Mouse (Mus musculus) bone marrow macrophage, adult 2 months (primary cell): ENCODE data around the gene Hrc.

Experiments
- CTCF ChIP-seq: IDR thresholded peaks from 2 replicates; pipeline ENCODE4 v1.5.1; 2012; ENCODE audit warnings: low read depth, mild to moderate bottlenecking, low read length, moderate library complexity
- POLR2A ChIP-seq: IDR thresholded peaks from 2 replicates; pipeline ENCODE4 v1.6.1; 2012; ENCODE audit warnings: mild to moderate bottlenecking, low read depth, low read length, borderline replicate concordance

DNA sequence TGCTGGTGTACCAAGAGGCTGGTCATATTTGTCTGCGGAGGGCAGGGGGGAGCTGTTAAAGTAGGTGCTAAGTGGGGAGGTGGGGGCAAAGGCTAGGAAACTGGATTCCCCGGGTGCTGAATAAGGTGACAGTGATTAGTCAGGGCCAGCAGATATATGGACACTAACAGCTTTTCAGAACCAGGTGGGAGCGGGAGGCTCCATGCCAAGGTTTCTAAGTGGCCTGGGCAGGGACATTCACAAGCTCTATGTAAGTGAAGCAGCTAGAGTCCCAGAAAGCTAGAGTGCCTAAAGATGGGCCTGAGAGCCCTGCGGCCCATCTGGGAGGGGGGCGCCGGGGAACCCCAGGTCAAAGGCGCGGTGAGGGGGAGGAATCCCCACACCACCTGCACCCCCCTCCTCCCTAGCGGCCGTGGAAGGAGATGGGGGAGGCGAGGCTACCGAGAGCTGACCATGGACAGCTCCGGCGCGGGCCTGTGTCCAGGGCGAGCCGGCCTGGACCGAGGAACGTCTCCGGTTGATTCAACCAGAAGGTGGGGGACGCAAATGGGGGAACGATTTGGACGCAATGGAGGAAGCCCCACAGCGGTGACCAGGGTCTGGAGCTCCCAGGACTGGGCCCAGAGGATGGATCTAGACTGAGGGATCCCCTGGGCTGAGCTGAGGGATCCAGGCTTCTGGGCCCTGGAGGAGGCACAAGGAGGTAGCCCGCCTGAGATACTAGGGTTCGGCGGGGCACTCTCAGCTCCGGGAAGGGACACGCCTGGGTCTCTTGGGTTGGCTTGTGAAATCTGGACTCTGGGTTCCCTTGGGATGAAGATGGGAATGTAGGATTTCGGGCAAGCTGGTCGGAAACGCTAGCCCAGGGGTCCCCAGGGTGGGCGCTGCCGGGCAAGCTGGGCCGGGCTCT lies 30.9 kb downstream of the Hrc start:
- no peak for TF ChIP-seq CTCF
- TF ChIP-seq POLR2A: no peak
